Mouse (Mus musculus) heart, adult 2 months (tissue): Measurements from ENCODE around the gene Micall2.

Experiments
- CTCF ChIP-seq: fragments of 200-600 bp; IDR thresholded peaks from 2 replicates; pipeline ENCODE4 v1.8.1; 2022; ENCODE audit warnings: antibody characterized with exemption, mild to moderate bottlenecking, moderate library complexity
- POLR2A ChIP-seq: fragments of 200-500 bp; IDR thresholded peaks from 2 replicates; pipeline ENCODE4 v1.6.1; 2011; ENCODE audit warnings: mild to moderate bottlenecking, low read depth, low read length, control low read depth; ENCODE audit not compliant: insufficient read depth

DNA sequence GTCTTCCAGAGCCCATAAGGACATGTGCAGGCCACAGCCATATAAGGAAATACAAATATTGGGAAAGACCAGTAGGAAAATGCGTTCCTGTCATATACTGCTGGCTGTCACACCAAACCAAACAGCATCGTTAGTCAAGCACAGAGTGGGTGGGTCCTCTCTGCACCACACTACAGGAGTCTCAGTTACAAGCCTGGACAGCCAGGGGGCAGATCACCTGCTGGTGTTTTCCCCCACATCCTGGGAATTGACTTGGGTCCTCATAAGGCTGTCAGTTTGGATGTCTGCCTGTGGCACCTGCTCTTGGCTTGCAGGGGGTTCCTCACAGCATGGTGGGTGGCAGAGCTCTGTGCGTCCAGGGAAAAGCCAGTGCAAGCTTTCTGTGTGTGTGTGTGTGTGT is 70.8 kb downstream of the Micall2 start:
- TF ChIP-seq POLR2A (no peak), CTCF (no peak)
